Mouse (Mus musculus) heart, adult 11 months (tissue): ENCODE measurements around the gene Gm3072.
"Not testable (repeated sequence)": the region's sequence is repeated elsewhere in the genome, so short reads cannot be mapped to it uniquely, and the experiment has no call there.

ENCODE experiments used
- DNase-seq: peaks from one replicate; pipeline ENCODE4 v3.0.0; 2022

The Gm3072 gene

GRCm38 (mm10) chr14:41624512-41624911 is at the start of gene Gm3072:
Gene Gm3072, minus strand, starts transcription at chr14:41624612.
- not testable (repeated sequence) for DNase-seq

- DNase-seq, result peak; percentile 82
Measured at GRCm38 (mm10) chr14:41648176-41648575, 23.8 kb upstream of the Gm3072 start.

GRCm38 (mm10) chr14:41646387-41646786 is 22.0 kb upstream of the Gm3072 start, which contains the start of gene Gm3676:
Gene Gm3676, minus strand, starts transcription at chr14:41646487.
- DNase-seq, result not testable (repeated sequence)

DNA sequence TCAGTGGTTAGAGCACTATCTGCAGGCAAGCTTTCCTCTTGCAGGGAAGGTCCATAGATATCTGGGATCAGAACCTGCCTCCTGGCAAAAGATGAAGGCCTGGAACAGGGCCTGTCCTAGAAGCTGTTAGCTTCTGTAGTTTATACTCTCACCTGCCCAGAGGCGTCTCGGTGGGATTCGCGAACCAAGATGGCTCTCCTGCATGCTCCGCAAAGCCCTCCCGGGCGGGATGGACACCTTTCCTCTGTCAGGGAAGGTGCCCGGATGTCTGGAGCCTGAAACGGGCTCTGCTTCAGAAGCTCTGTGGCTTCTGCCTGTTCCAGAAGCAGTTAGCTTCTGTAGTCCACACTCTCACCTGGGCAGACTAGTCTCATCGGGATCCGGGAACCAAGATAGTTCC is 5.7 kb upstream of the Gm3072 start:
- DNase-seq, result peak; percentile 84

GRCm38 (mm10) chr14:41622535-41622934 is 1.9 kb downstream of the Gm3072 start:
- peak; percentile 86 for DNase-seq

DNA sequence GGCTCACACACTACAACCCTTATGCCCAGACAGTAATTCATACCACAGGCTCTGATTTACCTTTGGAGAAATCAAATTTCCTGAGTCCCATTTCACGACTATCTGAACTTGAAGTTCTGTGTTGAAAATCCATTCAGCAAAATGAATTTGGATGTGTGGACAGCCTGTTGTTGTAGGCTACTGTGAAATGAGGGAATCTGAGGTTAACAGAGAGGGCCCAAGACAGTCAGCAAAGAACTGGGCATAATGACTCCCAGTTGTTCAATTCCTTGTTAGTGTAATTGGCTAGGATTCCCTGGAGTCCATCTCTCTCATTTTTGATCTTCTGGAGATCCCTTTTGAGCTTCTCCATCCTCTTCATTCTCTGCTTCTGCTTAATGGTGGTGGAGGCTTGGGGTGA is 13.7 kb downstream of the Gm3072 start:
- peak; percentile 89 for DNase-seq

DNA sequence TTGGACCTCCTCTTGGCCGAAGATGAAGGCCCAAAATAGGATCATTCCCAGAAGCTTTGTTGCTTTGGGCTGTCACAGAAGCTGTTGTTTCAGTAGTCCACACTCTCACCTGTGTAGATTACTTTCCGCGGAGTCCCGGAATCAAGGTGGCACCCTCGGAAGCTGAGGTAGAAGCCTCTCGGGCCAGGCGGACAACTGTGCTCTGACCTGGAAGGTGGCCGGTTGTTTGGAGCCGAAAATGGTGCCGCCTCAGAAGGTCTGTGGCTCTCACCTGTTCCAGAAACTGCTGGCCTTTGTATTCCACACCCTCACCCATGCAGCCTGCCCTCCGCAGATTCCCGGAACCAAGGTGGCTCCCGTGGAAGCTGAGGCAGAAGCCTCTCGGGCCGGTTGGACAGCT is 23.5 kb downstream of the Gm3072 start:
- DNase-seq, result peak; percentile 85

GRCm38 (mm10) chr14:41586346-41586745 is 38.1 kb downstream of the Gm3072 start:
- peak; percentile 45 for DNase-seq

GRCm38 (mm10) chr14:41572911-41573310 is 51.5 kb downstream of the Gm3072 start, which contains the start of gene 1700049E17Rik2:
Gene 1700049E17Rik2, plus strand, starts transcription at chr14:41573211.
- not testable (repeated sequence) for DNase-seq
